Mouse (Mus musculus): ENCODE measurements around the gene Nup43.

Nup43 gene

DNA sequence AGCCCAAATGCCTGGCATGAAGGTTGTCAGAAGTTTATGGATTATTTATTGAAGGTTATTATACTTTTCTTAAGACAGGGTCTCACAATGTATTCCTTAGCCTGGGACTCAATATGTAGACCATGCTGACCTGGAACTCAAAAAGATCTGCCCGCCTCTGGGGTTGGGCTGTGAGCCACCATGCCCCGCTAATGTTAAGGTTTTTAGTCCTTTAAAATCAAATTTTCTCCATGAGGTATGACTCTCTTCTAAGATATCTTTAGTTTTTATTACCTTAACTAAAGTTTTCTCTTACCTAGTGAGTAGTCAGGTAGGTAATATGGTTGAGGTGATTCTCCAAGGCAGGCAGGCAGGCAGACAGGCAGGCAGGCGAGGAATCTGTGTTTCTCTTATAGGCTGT lies 14.9 kb downstream of the Nup43 start:
- DNase-seq (ENCODE audit: low spot score in 2 of 2), result no peak

DNA sequence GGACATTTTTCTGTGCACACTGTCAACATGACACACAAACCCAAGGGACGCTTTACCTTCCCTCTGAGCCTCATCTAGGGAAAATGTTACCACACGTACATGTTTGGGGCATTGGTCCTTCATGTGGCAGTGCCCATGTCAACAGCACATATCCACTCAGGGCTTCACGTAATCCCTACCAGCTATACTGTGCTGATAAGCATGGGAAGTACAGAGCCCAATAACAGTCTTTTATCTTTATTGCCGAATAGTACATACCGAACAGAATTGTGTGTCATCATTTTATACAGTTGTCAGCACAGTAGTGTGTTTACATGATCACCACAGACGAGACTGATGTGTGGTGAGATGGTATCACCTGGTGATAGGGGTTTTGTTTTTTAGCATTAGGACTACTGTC lies 19.6 kb downstream of the Nup43 start:
- no peak for DNase-seq (ENCODE audit: low spot score in 2 of 2)

DNA sequence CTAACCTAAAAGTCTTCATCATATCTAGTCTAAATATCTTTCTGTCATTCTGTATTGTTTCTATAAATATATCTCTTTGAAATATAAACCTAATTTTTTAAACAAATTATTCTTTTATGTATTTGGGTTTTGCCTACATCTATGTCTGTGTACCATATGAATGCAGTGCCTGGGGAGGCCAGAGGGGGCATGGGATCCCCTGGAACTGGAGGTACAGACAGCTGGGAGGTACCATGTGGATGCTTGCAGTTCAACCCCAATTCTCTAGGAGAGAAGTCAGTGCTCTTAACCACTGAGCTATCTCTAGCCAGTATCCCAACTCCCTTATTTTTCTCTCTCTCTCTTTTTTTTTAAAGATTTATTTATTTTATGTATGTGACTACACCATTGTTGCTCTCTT lies 28.0 kb downstream of the Nup43 start:
- DNase-seq (ENCODE audit: low spot score in 2 of 2), result no peak

DNA sequence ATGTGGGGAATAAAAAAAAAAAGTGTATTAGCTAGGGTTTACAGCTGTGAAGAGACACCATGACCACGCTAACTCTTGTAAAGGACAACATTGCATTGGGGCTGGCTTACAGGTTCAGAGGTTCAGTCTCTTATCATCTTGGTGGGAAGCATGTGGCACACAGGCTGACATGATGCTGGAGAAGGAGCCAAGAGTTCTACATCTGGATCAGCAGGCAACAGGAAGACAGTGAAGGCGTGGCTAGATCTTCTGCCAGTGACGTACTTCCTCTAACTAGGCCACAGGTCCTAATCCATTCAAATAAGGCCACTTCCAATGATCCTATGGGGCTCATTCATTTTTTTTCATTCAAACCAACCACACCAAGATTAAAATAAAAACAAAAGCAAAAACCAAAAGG lies 32.8 kb downstream of the Nup43 start:
- DNase-seq (ENCODE audit: low spot score in 2 of 2), result no peak

DNA sequence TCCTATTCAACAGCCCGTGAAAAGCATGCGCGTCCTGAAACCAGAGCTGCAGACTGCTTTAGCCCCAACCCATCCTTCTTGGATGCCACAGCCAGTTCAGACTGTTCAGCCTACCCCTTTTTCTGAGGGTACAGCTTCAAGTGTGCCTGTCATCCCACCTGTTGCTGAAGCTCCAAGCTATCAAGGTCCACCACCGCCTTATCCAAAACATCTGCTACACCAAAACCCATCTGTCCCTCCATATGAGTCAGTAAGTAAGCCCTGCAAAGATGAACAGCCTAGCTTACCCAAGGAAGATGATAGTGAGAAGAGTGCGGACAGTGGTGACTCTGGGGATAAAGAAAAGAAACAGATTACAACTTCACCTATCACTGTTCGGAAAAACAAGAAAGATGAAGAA lies 35.3 kb downstream of the Nup43 start:
- no peak for DNase-seq (ENCODE audit: low spot score in 2 of 2)

DNA sequence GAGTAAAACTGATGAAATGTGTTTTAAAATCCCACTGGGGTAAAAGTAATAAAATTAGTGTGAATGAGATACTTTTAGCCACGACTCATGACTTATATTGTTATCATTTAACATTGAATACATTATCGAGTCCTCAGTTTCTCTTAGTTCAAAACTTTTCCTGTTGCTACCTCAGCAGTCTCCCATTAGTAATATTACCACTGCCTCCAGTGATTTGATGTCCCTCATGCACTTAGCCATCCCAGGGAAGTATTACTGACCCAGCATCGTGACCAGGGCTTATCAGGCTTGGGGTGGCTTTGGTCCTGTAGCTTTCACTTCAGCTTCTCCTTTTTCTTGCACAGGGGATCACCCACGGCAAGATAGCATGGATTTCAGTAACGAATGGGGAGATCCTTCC lies 42.8 kb downstream of the Nup43 start:
- no peak for DNase-seq (ENCODE audit: low spot score in 2 of 2)

- DNase-seq (ENCODE audit: low spot score in 2 of 2), result no peak
Observed at GRCm38 (mm10) chr10:7712506-7712905, 45.2 kb downstream of the Nup43 start.

DNA sequence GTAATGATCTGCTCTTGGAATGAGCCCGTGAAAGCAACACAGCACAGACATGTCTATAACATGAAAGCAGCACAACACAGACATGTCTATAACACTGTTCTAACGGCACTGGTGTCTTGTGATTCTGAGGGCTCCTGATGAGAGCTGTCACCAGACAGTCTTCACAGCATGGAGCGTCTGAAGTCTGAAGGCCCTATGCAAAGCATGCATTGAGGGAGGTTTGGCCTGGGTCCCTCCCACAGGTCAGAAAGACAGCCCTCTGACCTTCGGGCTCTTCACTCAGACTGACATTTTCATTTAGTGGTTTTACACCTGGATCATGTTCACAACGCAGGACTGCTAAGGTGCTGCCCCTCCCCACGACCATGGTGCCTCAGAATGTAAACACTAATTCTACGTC lies 47.8 kb downstream of the Nup43 start:
- no peak for DNase-seq (ENCODE audit: low spot score in 2 of 2)

DNA sequence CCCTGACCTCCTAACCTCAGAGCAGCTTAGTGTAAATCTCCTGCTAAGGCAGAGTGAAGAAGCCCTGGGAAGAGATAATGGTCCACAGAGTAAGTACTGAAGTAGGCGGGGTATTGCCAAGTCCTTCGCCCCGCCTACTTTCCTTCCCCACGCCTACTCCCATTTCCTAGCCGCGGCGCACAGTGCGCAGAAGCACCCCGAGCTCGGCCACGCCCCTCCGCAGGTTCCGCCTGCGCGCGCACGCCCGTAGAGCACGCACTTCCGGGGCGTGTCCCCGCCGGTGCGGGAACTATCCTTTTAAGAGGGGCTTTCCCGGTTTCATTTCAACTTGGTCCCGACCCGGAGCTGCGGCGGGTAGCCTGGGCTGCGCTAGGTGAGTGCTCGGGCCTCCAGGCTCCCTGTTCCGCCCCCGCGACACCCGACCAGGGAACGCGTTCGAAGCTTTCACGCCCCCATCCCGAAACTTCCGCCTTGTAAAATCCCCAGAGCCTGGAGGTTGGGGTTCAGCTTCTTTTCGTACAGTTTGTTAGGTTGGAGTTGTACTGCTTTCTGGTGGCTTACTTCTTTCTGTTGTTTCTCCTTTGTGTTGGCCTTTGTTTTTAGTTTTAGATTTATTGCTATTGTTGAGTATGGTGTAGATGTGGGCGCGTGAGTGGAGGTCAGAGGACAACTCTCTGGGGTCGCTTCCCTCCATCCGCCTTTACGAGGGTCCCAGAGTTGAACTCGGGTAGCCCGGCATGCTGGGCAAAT lies 58.6 kb downstream of the Nup43 start, which contains the start of gene Katna1:
Gene Katna1 (plus strand): TSS at position 250 of the 750 bp plus-strand sequence.
- DNase-seq (ENCODE audit: low spot score in 2 of 2), result peak; percentile 88 to 89

GRCm38 (mm10) chr10:7726501-7726812 lies 59.2 kb downstream of the Nup43 start:
- no peak for DNase-seq (ENCODE audit: low spot score in 2 of 2)

DNA sequence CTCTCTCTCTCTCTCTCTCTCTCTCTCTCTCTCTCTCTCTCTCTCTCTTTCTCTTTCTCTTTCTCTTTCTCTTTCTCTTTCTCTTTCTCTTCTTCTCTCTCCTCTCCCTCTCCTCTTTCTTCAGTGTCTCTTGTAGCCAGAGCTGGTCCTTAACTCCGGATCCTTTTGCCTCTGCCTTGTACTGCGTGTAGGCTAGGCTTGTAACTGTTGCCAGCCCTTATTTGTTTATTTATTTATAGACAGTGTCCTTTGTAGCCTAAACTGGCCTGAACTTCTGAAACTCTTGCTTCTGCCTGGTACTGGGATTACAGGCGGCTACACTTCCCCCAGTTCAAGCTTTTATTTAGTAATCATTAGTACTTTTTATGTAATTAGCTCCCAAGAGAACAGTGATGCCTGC lies 59.7 kb downstream of the Nup43 start:
- no peak for DNase-seq (ENCODE audit: low spot score in 2 of 2)
